Mouse (Mus musculus) lung, embryonic 16.5 days (tissue): Measurements from ENCODE around the gene Mob2. TPM values are rescaled to one million over a fixed set of nuclear protein-coding genes. Genes with fewer than 3 reads are reported as not detected.

Source experiments
- ATAC-seq: fragments of 200-750 bp; cut with Nextera tagmentation; 2 replicates; pipeline ENCODE4 v1.8.0; 2017; ENCODE audit warnings: low read depth, mild to moderate bottlenecking, moderate library complexity
- H3K27ac ChIP-seq: fragments of 300-500 bp; sonication (generic); 2 replicates; pipeline ENCODE4 v1.5.1; 2014; ENCODE audit warnings: mild to moderate bottlenecking, control low read depth, low read length
- H3K27me3 ChIP-seq: fragments of 300-500 bp; sonication (generic); 2 replicates; pipeline ENCODE4 v1.6.1; 2014; ENCODE audit warnings: low read depth, low read length, mixed read lengths; ENCODE audit not compliant: control insufficient read depth, insufficient read depth
- H3K36me3 ChIP-seq: fragments of 300-500 bp; sonication (generic); 2 replicates; pipeline ENCODE4 v1.6.1; 2014; ENCODE audit warnings: low read length; ENCODE audit not compliant: control insufficient read depth, insufficient read depth
- H3K4me1 ChIP-seq: fragments of 300-500 bp; sonication (generic); replicated peaks from 2 replicates; pipeline ENCODE4 v1.6.1; 2014; ENCODE audit warnings: low read length, mixed read lengths; ENCODE audit not compliant: control insufficient read depth, insufficient read depth
- H3K4me2 ChIP-seq: fragments of 300-500 bp; sonication (generic); 2 replicates; pipeline ENCODE4 v1.6.1; 2014; ENCODE audit warnings: low read depth, low read length, control low read depth
- H3K4me3 ChIP-seq: fragments of 300-500 bp; sonication (generic); 2 replicates; pipeline ENCODE4 v1.5.1; 2014; ENCODE audit warnings: mild to moderate bottlenecking, low read length, control low read depth
- H3K9ac ChIP-seq: fragments of 300-500 bp; sonication (generic); 2 replicates; pipeline ENCODE4 v1.6.1; 2014; ENCODE audit warnings: low read length, control low read depth
- H3K9me3 ChIP-seq: fragments of 300-500 bp; sonication (generic); 2 replicates; pipeline ENCODE4 v1.6.1; 2016; ENCODE audit warnings: low read length; ENCODE audit not compliant: control insufficient read depth
- WGBS: fragments of 180-500 bp; shearing (Covaris S2); extraction: QIAGEN DNeasy Blood & Tissue Kit; methylation state at CpG from one replicate; pipeline ENCODE4 v1.1.7; 2014; 5-methylcytosine and 5-hydroxymethylcytosine counted together
- polyA plus RNA-seq: library from polyadenylated mRNA; unstranded; fragments of >200 nt; fragmentation: Nextera tagmentation; extraction: Ambion mirVana; gene quantifications from 2 replicates; pipeline ENCODE4 v1.2.1, GENCODE M21; 2015

Gene Mob2
- polyA plus RNA-seq, 1 experiment from 2014 or later, result 76.3 TPM

DNA sequence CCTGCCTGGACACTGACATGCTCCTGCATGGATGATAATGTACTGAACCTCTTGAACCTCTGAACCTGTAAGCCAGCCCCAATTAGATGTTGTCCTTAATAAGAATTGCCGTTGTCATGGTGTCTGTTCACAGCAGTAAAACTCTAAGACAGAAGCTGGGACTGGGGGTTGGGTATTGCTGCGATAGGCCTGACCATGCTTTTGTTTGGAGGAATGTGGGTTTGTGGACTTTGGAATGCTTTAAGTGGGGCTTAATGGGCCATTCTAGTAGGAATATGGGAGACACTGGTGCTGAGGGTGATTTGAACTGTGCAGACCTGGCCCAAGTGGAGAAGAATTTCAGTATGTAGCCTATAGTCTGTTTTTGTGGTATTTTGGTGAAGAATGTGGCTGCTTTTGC, 15.5 kb downstream of the Mob2 start:
- Histone ChIP-seq H3K4me3 (no peak overlapping the region), H3K9ac (no peak overlapping the region), H3K27me3 (no peaks in the 10 kb centered on the region), H3K27ac (no peak overlapping the region), H3K4me2 (no peak overlapping the region), H3K4me1 (peaks cover 4% of the 10 kb centered on the region; the same call in 1 of the 2 replicates), H3K36me3 (no peaks in the 10 kb centered on the region), H3K9me3 (no peaks in the 10 kb centered on the region)
- ATAC-seq, result 0 out of 2 replicates have a peak, but pooled peaks have one; percentile 20
- WGBS, result 63% methylated on average over 2 of the region's 2 CpGs

GRCm38 (mm10) chr7:142040756-142041155, 20.1 kb downstream of the Mob2 start:
- WGBS, result 78% methylated on average over 3 of the region's 3 CpGs

GRCm38 (mm10) chr7:142037553-142038170, 23.2 kb downstream of the Mob2 start:
- 74% methylated on average over 4 of the region's 4 CpGs for WGBS
- Histone ChIP-seq H3K27ac (no peak overlapping the region), H3K36me3 (no peaks in the 10 kb centered on the region), H3K9ac (no peak overlapping the region), H3K9me3 (no peaks in the 10 kb centered on the region), H3K4me3 (no peak overlapping the region), H3K4me2 (no peak overlapping the region), H3K4me1 (peaks cover 28% of the 10 kb centered on the region), H3K27me3 (no peaks in the 10 kb centered on the region)
- ATAC-seq, result peak; percentile 68; the same call in 1 of the 2 replicates

More at GRCm38 (mm10) chr7:142040756-142041155, 20.1 kb downstream of the Mob2 start:
- H3K4me1 ChIP-seq, result peaks cover 14% of the 10 kb centered on the region
- H3K4me2 ChIP-seq, result no peak overlapping the region
- H3K9ac ChIP-seq, result no peak overlapping the region
- no peaks in the 10 kb centered on the region for H3K9me3 ChIP-seq
- H3K27me3 ChIP-seq, result no peaks in the 10 kb centered on the region
- peak; percentile 41; the same call in 1 of the 2 replicates for ATAC-seq
- H3K36me3 ChIP-seq, result no peaks in the 10 kb centered on the region
- no peak overlapping the region for H3K27ac ChIP-seq
- H3K4me3 ChIP-seq, result no peak overlapping the region

DNA sequence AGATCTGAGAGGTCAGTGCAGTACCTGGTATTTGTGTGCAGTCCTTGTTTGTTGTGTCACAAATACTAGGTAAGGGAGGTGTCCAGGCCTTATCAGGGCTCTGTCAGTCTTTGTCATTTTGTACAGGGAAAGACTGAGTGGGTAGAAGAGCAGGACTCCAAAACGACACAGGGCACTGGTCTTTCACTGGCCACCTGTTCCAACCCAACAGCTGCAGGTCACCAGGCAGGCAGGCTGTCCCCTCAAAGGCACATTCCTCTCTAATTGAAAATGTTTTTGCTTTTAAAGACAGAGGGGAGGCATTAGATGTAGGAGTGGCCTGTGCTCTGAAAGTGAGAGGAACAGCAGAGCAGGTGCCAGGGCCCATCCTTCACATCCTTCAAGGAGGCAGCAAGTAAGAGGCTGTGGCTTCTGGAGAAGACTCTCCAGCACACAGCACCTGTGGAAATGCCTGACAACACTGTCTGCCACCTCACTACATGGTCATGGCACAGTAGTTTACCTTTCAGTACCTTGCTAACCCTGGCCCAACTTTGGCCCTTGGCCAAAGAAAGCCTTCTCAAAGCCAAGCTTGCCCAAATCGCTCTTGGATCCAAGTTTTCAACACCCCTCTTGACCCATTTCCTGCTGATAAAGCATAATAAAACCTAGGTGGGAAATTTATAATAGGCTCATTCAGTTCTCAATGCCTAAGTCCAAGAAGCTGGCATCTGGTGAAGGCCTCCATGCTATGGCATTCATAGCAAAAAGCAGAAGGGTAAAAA, 25.6 kb downstream of the Mob2 start:
- 42% methylated on average over 2 of the region's 2 CpGs for WGBS
- no peaks in the 10 kb centered on the region for H3K36me3 ChIP-seq
- 0 out of 2 replicates have a peak overlapping the region, but pooled peaks have one; percentile 10 for H3K27ac ChIP-seq
- no peak overlapping the region for H3K9ac ChIP-seq
- ATAC-seq, result no peak
- peaks cover 28% of the 10 kb centered on the region for H3K4me1 ChIP-seq
- H3K4me2 ChIP-seq, result no peak overlapping the region
- no peaks in the 10 kb centered on the region for H3K9me3 ChIP-seq
- H3K27me3 ChIP-seq, result no peaks in the 10 kb centered on the region
- H3K4me3 ChIP-seq, result no peak overlapping the region

GRCm38 (mm10) chr7:142034198-142034597, 26.7 kb downstream of the Mob2 start:
- no peak overlapping the region for H3K4me3 ChIP-seq
- H3K27ac ChIP-seq, result no peak overlapping the region
- no peaks in the 10 kb centered on the region for H3K27me3 ChIP-seq
- no peaks in the 10 kb centered on the region for H3K9me3 ChIP-seq
- H3K36me3 ChIP-seq, result no peaks in the 10 kb centered on the region
- no peak overlapping the region for H3K4me2 ChIP-seq
- WGBS, result 65% methylated on average over 2 of the region's 2 CpGs
- ATAC-seq, result peak; percentile 71
- peaks cover 22% of the 10 kb centered on the region for H3K4me1 ChIP-seq
- no peak overlapping the region for H3K9ac ChIP-seq

- Histone ChIP-seq H3K27me3 (no peaks in the 10 kb centered on the region), H3K4me2 (no peak overlapping the region), H3K27ac (no peak overlapping the region), H3K4me3 (no peak overlapping the region), H3K36me3 (no peaks in the 10 kb centered on the region), H3K4me1 (peaks cover 31% of the 10 kb centered on the region), H3K9ac (no peak overlapping the region), H3K9me3 (no peaks in the 10 kb centered on the region)
- ATAC-seq, result no peak
Measured at GRCm38 (mm10) chr7:142030073-142030472, 30.8 kb downstream of the Mob2 start.

DNA sequence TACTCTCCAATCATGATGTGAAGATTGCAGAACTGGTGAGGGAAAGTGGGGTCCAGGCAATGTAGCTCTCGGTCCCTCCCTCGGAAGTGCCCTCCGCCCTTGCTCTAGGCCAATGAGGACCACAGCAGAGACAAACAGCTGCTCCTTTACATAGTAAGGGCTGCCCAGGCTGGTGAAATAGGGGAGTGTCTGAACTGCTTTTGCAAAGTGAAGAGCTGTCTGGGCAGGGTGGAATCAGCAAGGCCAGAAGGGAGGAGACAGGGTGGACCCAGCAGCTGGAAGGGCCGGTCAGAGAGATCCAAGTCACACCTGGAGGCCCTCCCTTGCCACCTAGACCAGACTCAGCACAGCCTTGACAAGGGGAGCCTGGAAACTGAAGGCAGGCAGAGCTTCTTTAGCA, 34.9 kb downstream of the Mob2 start:
- peak; percentile 53 for ATAC-seq
- 56% methylated on average over 4 of the region's 4 CpGs for WGBS

GRCm38 (mm10) chr7:142025196-142025595, 35.7 kb downstream of the Mob2 start:
- Histone ChIP-seq H3K4me1 (peaks cover 27% of the 10 kb centered on the region), H3K9ac (no peak overlapping the region), H3K36me3 (no peaks in the 10 kb centered on the region), H3K4me2 (no peak overlapping the region), H3K4me3 (no peak overlapping the region), H3K27me3 (no peaks in the 10 kb centered on the region), H3K27ac (peak overlapping the region; percentile 28), H3K9me3 (no peaks in the 10 kb centered on the region)
- peak; percentile 73 for ATAC-seq
- WGBS, result 29% methylated on average over 2 of the region's 2 CpGs

More for the DNA sequence above, 34.9 kb downstream of the Mob2 start:
- Histone ChIP-seq H3K9me3 (no peaks in the 10 kb centered on the region), H3K36me3 (no peaks in the 10 kb centered on the region), H3K9ac (no peak overlapping the region), H3K4me2 (no peak overlapping the region), H3K4me1 (peaks cover 24% of the 10 kb centered on the region), H3K4me3 (no peak overlapping the region), H3K27me3 (no peaks in the 10 kb centered on the region), H3K27ac (peak overlapping the region; percentile 28)

DNA sequence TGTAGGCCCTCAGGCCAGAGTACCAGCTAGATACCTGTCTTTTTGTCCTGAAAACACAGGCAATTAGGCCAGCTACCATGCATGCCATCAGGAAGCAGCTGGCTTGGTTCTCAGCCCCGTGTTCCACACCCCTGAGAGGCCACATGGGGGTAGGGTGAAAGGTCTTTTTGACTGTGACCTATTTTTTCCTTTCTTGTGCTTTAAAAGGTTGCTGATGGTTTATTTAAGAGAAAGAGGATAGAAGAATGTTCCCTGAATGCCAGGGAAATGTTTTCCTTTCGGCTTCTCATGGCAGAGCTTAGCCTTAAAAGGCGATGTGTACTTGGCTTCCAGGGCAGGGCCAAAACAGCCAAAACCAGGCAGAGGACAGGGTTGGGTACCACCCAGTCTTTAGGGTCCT, 40.0 kb downstream of the Mob2 start:
- H3K9ac ChIP-seq, result no peak overlapping the region
- no peaks in the 10 kb centered on the region for H3K36me3 ChIP-seq
- H3K4me1 ChIP-seq, result peaks cover 22% of the 10 kb centered on the region
- WGBS, result 44% methylated on average over 3 of the region's 3 CpGs
- H3K4me2 ChIP-seq, result no peak overlapping the region
- H3K4me3 ChIP-seq, result no peak overlapping the region
- ATAC-seq, result no peak
- no peaks in the 10 kb centered on the region for H3K9me3 ChIP-seq
- no peaks in the 10 kb centered on the region for H3K27me3 ChIP-seq
- H3K27ac ChIP-seq, result peak overlapping the region; percentile 52
